Mouse (Mus musculus): ENCODE data around the gene Sipa1l1. TPM values are rescaled to one million over a fixed set of nuclear protein-coding genes. Genes with fewer than 3 reads are reported as not detected.
A peak's percentile ranks its signal among the peaks of the same experiment; 100 is the strongest.

Gene Sipa1l1
- polyA plus RNA-seq, 1 experiment: 56.7 TPM

- peak; percentile 73 for TF ChIP-seq GATA1 (IDR thresholded peaks at IDR 0.05; ENCODE audit: low read length)
Observed at GRCm38 (mm10) chr12:82247371-82248258, 78.5 kb downstream of the Sipa1l1 start.

- TF ChIP-seq GATA1 (IDR thresholded peaks at IDR 0.05; ENCODE audit: low read length): no peak
Observed at GRCm38 (mm10) chr12:82248501-82248900, 79.4 kb downstream of the Sipa1l1 start.

GRCm38 (mm10) chr12:82251328-82251727 is 82.2 kb downstream of the Sipa1l1 start:
- no peak for TF ChIP-seq GATA1 (IDR thresholded peaks at IDR 0.05; ENCODE audit: low read length)

GRCm38 (mm10) chr12:82254076-82254475 is 85.0 kb downstream of the Sipa1l1 start:
- no peak for TF ChIP-seq GATA1 (IDR thresholded peaks at IDR 0.05; ENCODE audit: low read length)

GRCm38 (mm10) chr12:82256012-82256411 is 86.9 kb downstream of the Sipa1l1 start:
- no peak for TF ChIP-seq GATA1 (IDR thresholded peaks at IDR 0.05; ENCODE audit: low read length)

GRCm38 (mm10) chr12:82256921-82257500 is 87.9 kb downstream of the Sipa1l1 start:
- TF ChIP-seq GATA1 (IDR thresholded peaks at IDR 0.05; ENCODE audit: low read length): no peak

- no peak for TF ChIP-seq GATA1 (IDR thresholded peaks at IDR 0.05; ENCODE audit: low read length)
Observed at GRCm38 (mm10) chr12:82257994-82258785, 89.1 kb downstream of the Sipa1l1 start.

- TF ChIP-seq GATA1 (IDR thresholded peaks at IDR 0.05; ENCODE audit: low read length): no peak
Observed at GRCm38 (mm10) chr12:82263443-82263842, 94.3 kb downstream of the Sipa1l1 start.

GRCm38 (mm10) chr12:82264083-82264851 is 95.1 kb downstream of the Sipa1l1 start:
- TF ChIP-seq GATA1 (IDR thresholded peaks at IDR 0.05; ENCODE audit: low read length): no peak

GRCm38 (mm10) chr12:82265335-82266274 is 96.5 kb downstream of the Sipa1l1 start:
- no peak for TF ChIP-seq GATA1 (IDR thresholded peaks at IDR 0.05; ENCODE audit: low read length)

GRCm38 (mm10) chr12:82271447-82271846 is 102.3 kb downstream of the Sipa1l1 start:
- TF ChIP-seq GATA1 (IDR thresholded peaks at IDR 0.05; ENCODE audit: low read length): no peak

- TF ChIP-seq GATA1 (IDR thresholded peaks at IDR 0.05; ENCODE audit: low read length): no peak
Observed at GRCm38 (mm10) chr12:82273503-82273902, 104.4 kb downstream of the Sipa1l1 start.

GRCm38 (mm10) chr12:82274576-82274975 is 105.5 kb downstream of the Sipa1l1 start:
- TF ChIP-seq GATA1 (IDR thresholded peaks at IDR 0.05; ENCODE audit: low read length): no peak

GRCm38 (mm10) chr12:82275767-82276166 is 106.6 kb downstream of the Sipa1l1 start:
- TF ChIP-seq GATA1 (IDR thresholded peaks at IDR 0.05; ENCODE audit: low read length): no peak
